Mouse (Mus musculus) kidney, adult 10 weeks (tissue): ENCODE measurements around the gene Zdhhc15. TPM values are rescaled to one million over a fixed set of nuclear protein-coding genes. Genes with fewer than 3 reads are reported as not detected.

Experiments
- polyA plus RNA-seq: library from polyadenylated mRNA; stranded (reverse); fragments of 350-450 nt; fragmentation: Illumina TruSeq; extraction: RNeasy Lipid Tissue Mini Kit (QIAGEN cat#74804); gene quantifications from one replicate; pipeline ENCODE4 v1.2.3, GENCODE M21; 2014; ENCODE audit warnings: low read depth, low replicate concordance

The Zdhhc15 gene
- polyA plus RNA-seq, result 3.4 TPM

GRCm38 (mm10) chrX:104670757-104671549 lies at the start of gene Zdhhc15:
Gene Zdhhc15, minus strand, starts transcription at chrX:104671064.

Other genes with a start within 250 kb of the Zdhhc15 start
- 18.2 TPM for gene Uprt, start 188.2 kb downstream of the Zdhhc15 start, polyA plus RNA-seq
- not detected for gene Magee2, start 186.2 kb upstream of the Zdhhc15 start, polyA plus RNA-seq